Mouse (Mus musculus) kidney, embryonic 14.5 days (tissue): ENCODE data around the gene Wdr63. TPM values are rescaled to one million over a fixed set of nuclear protein-coding genes. Genes with fewer than 3 reads are reported as not detected.

Experiments
- ATAC-seq: fragments of 200-750 bp; cut with Nextera tagmentation; 2 replicates; pipeline ENCODE4 v1.8.0; 2017; ENCODE audit warnings: moderate number of reproducible peaks, mild to moderate bottlenecking, moderate TSS enrichment, moderate library complexity; ENCODE audit not compliant: low FRiP score, low TSS enrichment
- H3K27ac ChIP-seq: fragments of 300-500 bp; sonication (generic); 2 replicates; pipeline ENCODE4 v1.5.1; 2014; ENCODE audit warnings: low read depth, mild to moderate bottlenecking, low read length, moderate library complexity, mixed read lengths
- H3K27me3 ChIP-seq: fragments of 300-500 bp; sonication (generic); 2 replicates; pipeline ENCODE4 v1.6.1; 2014; ENCODE audit warnings: mild to moderate bottlenecking, low read length; ENCODE audit not compliant: control insufficient read depth, insufficient read depth
- H3K36me3 ChIP-seq: fragments of 300-500 bp; sonication (generic); 2 replicates; pipeline ENCODE4 v1.6.1; 2014; ENCODE audit warnings: low read length, mixed read lengths; ENCODE audit not compliant: control insufficient read depth, insufficient read depth
- H3K4me1 ChIP-seq: fragments of 300-500 bp; sonication (generic); 2 replicates; pipeline ENCODE4 v1.6.1; 2014; ENCODE audit warnings: low read length, mixed read lengths; ENCODE audit not compliant: control insufficient read depth, insufficient read depth
- H3K4me2 ChIP-seq: fragments of 300-500 bp; sonication (generic); replicated peaks from 2 replicates; pipeline ENCODE4 v1.6.1; 2014; ENCODE audit warnings: low read depth, mild to moderate bottlenecking, low read length
- H3K4me3 ChIP-seq: fragments of 300-500 bp; sonication (generic); 2 replicates; pipeline ENCODE4 v1.5.1; 2014; ENCODE audit warnings: mild to moderate bottlenecking, low read length
- H3K9ac ChIP-seq: fragments of 300-500 bp; sonication (generic); 2 replicates; pipeline ENCODE4 v1.6.1; 2014; ENCODE audit warnings: low read depth, mild to moderate bottlenecking, low read length, moderate library complexity
- H3K9me3 ChIP-seq: fragments of 300-500 bp; sonication (generic); 2 replicates; pipeline ENCODE4 v1.6.1; 2016; ENCODE audit warnings: low read length; ENCODE audit not compliant: control insufficient read depth
- WGBS: fragments of 180-500 bp; shearing (Covaris S2); extraction: QIAGEN DNeasy Blood & Tissue Kit; methylation state at CpG from one replicate; pipeline ENCODE4 v1.1.7; 2014; 5-methylcytosine and 5-hydroxymethylcytosine counted together
- polyA plus RNA-seq: library from polyadenylated mRNA; unstranded; fragments of >200 nt; fragmentation: Nextera tagmentation; extraction: Ambion mirVana; gene quantifications from 2 replicates; pipeline ENCODE4 v1.2.1, GENCODE M21; 2014

The Wdr63 gene
- polyA plus RNA-seq, 1 experiment from 2014 or later, result not detected

GRCm38 (mm10) chr3:146150560-146150959 is 42.6 kb upstream of the Wdr63 start:
- H3K4me1 ChIP-seq, result peaks cover 1% of the 10 kb centered on the region; the same call in 1 of the 2 replicates
- WGBS, result 3% methylated on average over 11 of the region's 11 CpGs
- H3K36me3 ChIP-seq, result no peaks in the 10 kb centered on the region
- H3K27ac ChIP-seq, result no peak overlapping the region
- ATAC-seq, result no peak
- peak overlapping the region; percentile 75 for H3K4me2 ChIP-seq
- H3K9ac ChIP-seq, result no peak overlapping the region
- H3K27me3 ChIP-seq, result no peaks in the 10 kb centered on the region
- no peaks in the 10 kb centered on the region for H3K9me3 ChIP-seq
- peak overlapping the region; percentile 39; the same call in 1 of the 2 replicates for H3K4me3 ChIP-seq

GRCm38 (mm10) chr3:146150058-146150400 is 42.1 kb upstream of the Wdr63 start:
- peak overlapping the region; percentile 24; the same call in 1 of the 2 replicates for H3K9ac ChIP-seq
- peak; percentile 47 for ATAC-seq
- no peaks in the 10 kb centered on the region for H3K36me3 ChIP-seq
- peak overlapping the region; percentile 39 for H3K4me3 ChIP-seq
- under 1% methylated on average over 26 of the region's 26 CpGs for WGBS
- no peaks in the 10 kb centered on the region for H3K27me3 ChIP-seq
- H3K27ac ChIP-seq, result no peak overlapping the region
- no peaks in the 10 kb centered on the region for H3K9me3 ChIP-seq
- peaks cover 2% of the 10 kb centered on the region; the same call in 1 of the 2 replicates for H3K4me1 ChIP-seq
- peak overlapping the region; percentile 75 for H3K4me2 ChIP-seq

- 11% methylated on average over 31 of the region's 34 CpGs for WGBS
- H3K36me3 ChIP-seq, result no peaks in the 10 kb centered on the region
These were observed 41.5 kb upstream of the Wdr63 start, which contains the start of gene Mcoln2 for GRCm38 (mm10) chr3:146149156-146150057. TSS of gene Mcoln2 (plus strand) at chr3:146149833.

GRCm38 (mm10) chr3:146146131-146146530 is 38.2 kb upstream of the Wdr63 start:
- no peaks in the 10 kb centered on the region for H3K36me3 ChIP-seq
- no peak overlapping the region for H3K4me2 ChIP-seq
- peaks cover 2% of the 10 kb centered on the region; the same call in 1 of the 2 replicates for H3K4me1 ChIP-seq
- no peak overlapping the region for H3K4me3 ChIP-seq
- 46% methylated on average over 5 of the region's 5 CpGs for WGBS
- H3K9me3 ChIP-seq, result no peaks in the 10 kb centered on the region
- H3K9ac ChIP-seq, result no peak overlapping the region
- H3K27ac ChIP-seq, result no peak overlapping the region
- H3K27me3 ChIP-seq, result no peaks in the 10 kb centered on the region
- ATAC-seq, result no peak

More at GRCm38 (mm10) chr3:146149156-146150057, 41.5 kb upstream of the Wdr63 start, which contains the start of gene Mcoln2:
- peak within 1 kb of the TSS; percentile 75 for H3K4me2 ChIP-seq
- H3K4me3 ChIP-seq, result peak within 1 kb of the TSS; percentile 39
- peaks cover 2% of the 10 kb centered on the region; the same call in 1 of the 2 replicates for H3K4me1 ChIP-seq
- H3K9me3 ChIP-seq, result no peaks in the 10 kb centered on the region
- H3K27ac ChIP-seq, result no peak within 1 kb of the TSS
- H3K27me3 ChIP-seq, result no peaks in the 10 kb centered on the region
- ATAC-seq, result peak; percentile 51; the same call in 1 of the 2 replicates
- H3K9ac ChIP-seq, result peak within 1 kb of the TSS; percentile 24; the same call in 1 of the 2 replicates

- ATAC-seq, result no peak
- no peaks in the 10 kb centered on the region for H3K27me3 ChIP-seq
- WGBS, result 60% methylated on average over 5 of the region's 5 CpGs
These were observed 37.6 kb upstream of the Wdr63 start for GRCm38 (mm10) chr3:146145501-146145900.

GRCm38 (mm10) chr3:146142523-146142922 is 34.6 kb upstream of the Wdr63 start:
- H3K27ac ChIP-seq, result no peak overlapping the region
- ATAC-seq, result no peak
- H3K4me1 ChIP-seq, result peaks cover 2% of the 10 kb centered on the region; the same call in 1 of the 2 replicates
- 86% methylated on average over 7 of the region's 7 CpGs for WGBS
- H3K4me2 ChIP-seq, result no peak overlapping the region
- no peaks in the 10 kb centered on the region for H3K9me3 ChIP-seq
- H3K27me3 ChIP-seq, result no peaks in the 10 kb centered on the region
- H3K9ac ChIP-seq, result no peak overlapping the region
- no peak overlapping the region for H3K4me3 ChIP-seq
- no peaks in the 10 kb centered on the region for H3K36me3 ChIP-seq

More at GRCm38 (mm10) chr3:146145501-146145900, 37.6 kb upstream of the Wdr63 start:
- Histone ChIP-seq H3K36me3 (no peaks in the 10 kb centered on the region), H3K4me1 (peaks cover 2% of the 10 kb centered on the region; the same call in 1 of the 2 replicates), H3K9ac (no peak overlapping the region), H3K27ac (no peak overlapping the region), H3K4me2 (no peak overlapping the region), H3K9me3 (no peaks in the 10 kb centered on the region), H3K4me3 (no peak overlapping the region)

- ATAC-seq, result no peak
- WGBS, result 90% methylated on average over 7 of the region's 7 CpGs
These were observed 32.3 kb upstream of the Wdr63 start for GRCm38 (mm10) chr3:146140276-146140675.

GRCm38 (mm10) chr3:146136422-146136821 is 28.5 kb upstream of the Wdr63 start:
- Histone ChIP-seq H3K27ac (no peak overlapping the region), H3K36me3 (no peaks in the 10 kb centered on the region), H3K9ac (no peak overlapping the region), H3K4me1 (no peaks in the 10 kb centered on the region), H3K27me3 (no peaks in the 10 kb centered on the region), H3K4me2 (no peak overlapping the region), H3K4me3 (no peak overlapping the region), H3K9me3 (no peaks in the 10 kb centered on the region)
- no peak for ATAC-seq
- 40% methylated on average over 10 of the region's 10 CpGs for WGBS

More at GRCm38 (mm10) chr3:146140276-146140675, 32.3 kb upstream of the Wdr63 start:
- Histone ChIP-seq H3K9ac (no peak overlapping the region), H3K27ac (no peak overlapping the region), H3K4me2 (no peak overlapping the region), H3K9me3 (no peaks in the 10 kb centered on the region), H3K36me3 (no peaks in the 10 kb centered on the region), H3K4me1 (no peaks in the 10 kb centered on the region), H3K27me3 (no peaks in the 10 kb centered on the region), H3K4me3 (no peak overlapping the region)

- H3K27me3 ChIP-seq, result no peaks in the 10 kb centered on the region
- H3K9me3 ChIP-seq, result no peaks in the 10 kb centered on the region
- 84% methylated on average over 2 of the region's 2 CpGs for WGBS
- H3K27ac ChIP-seq, result no peak overlapping the region
- no peak overlapping the region for H3K4me2 ChIP-seq
- no peak for ATAC-seq
- no peak overlapping the region for H3K4me3 ChIP-seq
- no peaks in the 10 kb centered on the region for H3K36me3 ChIP-seq
- no peaks in the 10 kb centered on the region for H3K4me1 ChIP-seq
- H3K9ac ChIP-seq, result no peak overlapping the region
These were observed 27.5 kb upstream of the Wdr63 start for GRCm38 (mm10) chr3:146135417-146135816.
